Mouse (Mus musculus) macrophage (primary cell): Measurements from ENCODE around the gene Hdgf. TPM values are rescaled to one million over a fixed set of nuclear protein-coding genes. Genes with fewer than 3 reads are reported as not detected.
A peak's percentile ranks its signal among the peaks of the same experiment; 100 is the strongest.
"Not testable (repeated sequence)": the region's sequence is repeated elsewhere in the genome, so short reads cannot be mapped to it uniquely, and the experiment has no call there.

ENCODE experiments used
- H3K27ac ChIP-seq: fragments of 350-480 bp; formaldehyde crosslinking; 2 replicates; pipeline ENCODE4 v1.9.0; 2021
- H3K36me3 ChIP-seq: fragments of 350-480 bp; formaldehyde crosslinking; 2 replicates; pipeline ENCODE4 v1.9.0; 2021; ENCODE audit errors: inconsistent target
- H3K4me3 ChIP-seq: fragments of 350-480 bp; formaldehyde crosslinking; 2 replicates; pipeline ENCODE4 v1.9.0; 2021; ENCODE audit errors: inconsistent target
- H3K79me2 ChIP-seq: fragments of 350-480 bp; formaldehyde crosslinking; 2 replicates; pipeline ENCODE4 v1.9.0; 2021; ENCODE audit errors: inconsistent target
- WGBS: methylation state at CpG from one replicate; pipeline ENCODE4 v1.1.7; 2026; ENCODE audit warnings: inconsistent platforms; ENCODE audit not compliant: missing documents; 5-methylcytosine and 5-hydroxymethylcytosine counted together
- polyA plus RNA-seq: library from polyadenylated mRNA; stranded (reverse); fragments of 250-400 nt; gene quantifications from 3 replicates; pipeline ENCODE4 v1.2.4, GENCODE M21; 2018; ENCODE audit warnings: inconsistent platforms

Hdgf gene
- polyA plus RNA-seq, 1 experiment from 2014 or later = 165 TPM

GRCm38 (mm10) chr3:87899776-87900175 is 6.3 kb upstream of the Hdgf start:
- no peak overlapping the region for H3K4me3 ChIP-seq
- H3K79me2 ChIP-seq = no peaks in the 10 kb centered on the region
- H3K27ac ChIP-seq = no peak overlapping the region
- H3K36me3 ChIP-seq = no peaks in the 10 kb centered on the region
- 100% methylated on average over 1 of the region's 3 CpGs for WGBS

DNA sequence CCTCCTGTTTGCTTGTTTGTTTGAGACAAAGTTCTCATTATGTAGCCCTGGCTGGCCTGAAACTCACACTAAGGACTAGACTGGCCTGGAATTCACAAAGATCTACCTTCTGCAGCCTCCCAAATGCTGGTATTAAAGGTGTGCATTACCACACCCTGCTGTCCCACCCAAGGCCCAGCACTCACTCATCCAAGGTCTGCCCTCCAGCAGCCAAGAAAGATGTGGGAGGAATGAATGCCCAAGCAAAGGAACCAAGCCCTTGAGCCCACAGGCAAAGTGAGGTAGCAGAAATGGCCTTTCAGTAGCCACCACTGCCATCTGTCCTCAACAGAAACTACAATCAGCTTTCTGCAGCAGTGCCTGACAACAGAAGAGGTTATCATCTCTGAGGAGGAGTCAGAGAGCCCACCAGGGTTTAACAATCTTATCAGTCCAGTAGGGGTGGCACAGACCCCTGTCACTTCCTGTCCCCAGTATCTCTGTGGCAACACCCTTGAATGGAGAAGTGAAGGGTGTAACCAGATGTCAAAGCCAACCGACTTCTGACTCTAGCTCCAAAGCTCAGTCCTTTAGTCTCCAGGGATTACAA is 5.0 kb upstream of the Hdgf start:
- Histone ChIP-seq H3K27ac (no peak overlapping the region), H3K36me3 (no peaks in the 10 kb centered on the region), H3K4me3 (no peak overlapping the region), H3K79me2 (no peaks in the 10 kb centered on the region)
- WGBS = 0% methylated on average over 1 of the region's 1 CpGs

GRCm38 (mm10) chr3:87901959-87902358 is 4.2 kb upstream of the Hdgf start:
- not testable (repeated sequence) for H3K36me3 ChIP-seq, H3K27ac ChIP-seq, H3K79me2 ChIP-seq, H3K4me3 ChIP-seq
- WGBS = 69% methylated on average over 5 of the region's 6 CpGs

- Histone ChIP-seq H3K4me3 (no peak overlapping the region), H3K27ac (no peak overlapping the region), H3K79me2 (peaks cover 21% of the 10 kb centered on the region), H3K36me3 (no peaks in the 10 kb centered on the region)
- WGBS = 100% methylated on average over 3 of the region's 5 CpGs
Measured at GRCm38 (mm10) chr3:87903821-87904220, 2.3 kb upstream of the Hdgf start.

DNA sequence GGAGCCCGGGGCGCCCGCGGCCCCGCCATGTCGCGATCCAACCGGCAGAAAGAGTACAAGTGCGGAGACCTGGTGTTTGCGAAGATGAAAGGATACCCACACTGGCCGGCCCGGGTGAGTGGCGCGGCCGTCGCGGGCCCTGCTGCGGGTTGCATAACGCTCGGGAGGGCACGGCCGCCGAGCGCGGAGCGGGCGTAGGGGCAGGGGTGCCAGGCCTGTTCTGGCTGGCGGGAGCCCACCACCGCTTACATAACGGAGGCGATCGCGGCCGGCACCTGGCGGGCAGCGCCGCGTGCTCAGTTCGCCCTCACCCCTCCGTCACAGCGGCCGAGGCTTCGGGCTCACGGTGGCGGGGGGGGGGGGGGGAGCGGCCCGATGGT is 470 bp downstream of the Hdgf start:
- Histone ChIP-seq H3K79me2 (peaks cover 49% of the 10 kb centered on the region), H3K27ac (peak overlapping the region; percentile 66; the same call in 1 of the 2 replicates), H3K36me3 (no peaks in the 10 kb centered on the region), H3K4me3 (peak overlapping the region; percentile 84)
- 3% methylated on average over 39 of the region's 47 CpGs for WGBS

GRCm38 (mm10) chr3:87906981-87907857 is 1.1 kb downstream of the Hdgf start:
- Histone ChIP-seq H3K27ac (peak overlapping the region; percentile 66), H3K4me3 (peak overlapping the region; percentile 84), H3K36me3 (no peaks in the 10 kb centered on the region), H3K79me2 (peaks cover 55% of the 10 kb centered on the region)
- under 1% methylated on average over 25 of the region's 27 CpGs for WGBS

- WGBS = 29% methylated on average over 1 of the region's 1 CpGs
- peak overlapping the region; percentile 84 for H3K4me3 ChIP-seq
- no peaks in the 10 kb centered on the region for H3K36me3 ChIP-seq
- H3K27ac ChIP-seq = peak overlapping the region; percentile 66
- peaks cover 62% of the 10 kb centered on the region for H3K79me2 ChIP-seq
Measured at GRCm38 (mm10) chr3:87907906-87908305, 1.8 kb downstream of the Hdgf start.

- Histone ChIP-seq H3K4me3 (no peak overlapping the region), H3K27ac (peak overlapping the region; percentile 85), H3K36me3 (peaks cover 13% of the 10 kb centered on the region; the same call in 1 of the 2 replicates), H3K79me2 (peaks cover 73% of the 10 kb centered on the region)
- 86% methylated on average over 2 of the region's 2 CpGs for WGBS
Measured at GRCm38 (mm10) chr3:87909381-87909780, 3.3 kb downstream of the Hdgf start.

DNA sequence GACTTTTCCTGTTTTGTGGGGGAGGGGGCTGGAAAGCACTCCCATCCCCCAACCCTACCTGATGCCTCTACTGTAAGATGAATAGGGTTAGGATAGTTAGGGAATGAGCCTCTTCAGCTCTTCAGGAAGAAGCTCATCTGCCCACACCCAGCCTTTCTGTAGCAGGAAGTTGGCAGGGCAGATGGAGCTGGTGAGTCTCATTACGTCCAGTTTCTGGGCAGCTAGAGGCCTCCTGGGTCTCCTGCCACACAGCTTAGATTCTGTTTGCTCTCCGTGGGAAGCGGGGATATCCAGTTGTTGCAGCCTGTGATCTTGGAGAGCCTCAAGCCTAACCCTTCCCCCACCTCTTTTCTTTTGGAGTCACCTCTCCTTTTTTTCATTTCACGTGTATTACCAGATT is 3.8 kb downstream of the Hdgf start:
- Histone ChIP-seq H3K36me3 (peaks cover 18% of the 10 kb centered on the region; the same call in 1 of the 2 replicates), H3K27ac (peak overlapping the region; percentile 85), H3K4me3 (peak overlapping the region; percentile 28; the same call in 1 of the 2 replicates), H3K79me2 (peaks cover 73% of the 10 kb centered on the region)
- WGBS = 40% methylated on average over 4 of the region's 4 CpGs

DNA sequence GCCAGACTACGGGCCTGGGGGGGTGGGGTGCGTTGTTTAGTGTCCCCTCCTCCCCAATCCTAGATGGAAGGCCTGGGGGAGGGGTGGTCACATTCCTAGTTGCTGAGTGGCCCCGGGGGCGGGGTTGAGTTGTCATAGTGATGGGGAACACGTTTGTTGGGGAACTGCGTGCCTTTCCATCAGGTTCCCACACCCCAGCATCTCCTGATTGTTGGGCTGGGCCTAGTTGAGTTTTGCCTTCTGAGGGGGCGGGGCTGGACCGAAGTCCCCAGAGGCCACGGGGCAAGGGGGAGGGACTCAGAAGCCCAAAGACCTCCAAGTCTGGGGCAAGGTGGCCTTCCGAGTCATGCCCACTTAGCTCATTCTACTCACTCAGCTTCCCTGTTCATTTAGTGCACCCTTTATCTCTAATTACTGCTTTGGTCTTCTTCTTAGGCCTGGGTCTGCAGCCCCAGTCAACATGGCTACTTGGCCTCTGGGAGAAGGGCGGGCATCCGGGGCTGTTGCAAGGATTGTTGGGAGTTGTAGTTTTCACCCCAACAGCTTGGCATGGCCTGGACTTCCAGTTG is 4.5 kb downstream of the Hdgf start:
- H3K36me3 ChIP-seq = peaks cover 26% of the 10 kb centered on the region; the same call in 1 of the 2 replicates
- H3K79me2 ChIP-seq = peaks cover 73% of the 10 kb centered on the region
- peak overlapping the region; percentile 85 for H3K27ac ChIP-seq
- peak overlapping the region; percentile 28; the same call in 1 of the 2 replicates for H3K4me3 ChIP-seq
- 26% methylated on average over 12 of the region's 12 CpGs for WGBS

DNA sequence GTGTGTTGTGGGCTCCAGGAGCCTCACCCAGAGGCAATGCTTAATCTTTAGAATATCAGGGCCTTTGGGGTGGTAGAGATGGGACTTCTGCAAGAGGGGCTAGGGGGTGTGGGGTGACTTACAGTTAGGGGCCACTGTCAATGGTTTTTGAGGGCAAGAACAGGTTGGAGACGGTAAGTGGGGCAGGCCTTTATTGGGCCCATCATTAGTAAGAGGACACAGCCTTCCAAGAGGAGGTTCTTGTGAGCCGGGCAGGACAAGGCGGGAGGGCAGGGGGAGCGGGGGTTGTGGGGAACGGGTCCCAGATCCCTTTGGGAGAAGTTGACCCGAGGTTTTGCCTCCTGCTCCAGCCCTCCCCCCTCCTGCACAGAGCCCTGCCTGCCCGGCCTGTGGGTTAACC is 7.4 kb downstream of the Hdgf start:
- WGBS = 88% methylated on average over 7 of the region's 7 CpGs
- H3K79me2 ChIP-seq = peaks cover 55% of the 10 kb centered on the region
- H3K4me3 ChIP-seq = no peak overlapping the region
- no peak overlapping the region for H3K27ac ChIP-seq
- peaks cover 37% of the 10 kb centered on the region; the same call in 1 of the 2 replicates for H3K36me3 ChIP-seq

DNA sequence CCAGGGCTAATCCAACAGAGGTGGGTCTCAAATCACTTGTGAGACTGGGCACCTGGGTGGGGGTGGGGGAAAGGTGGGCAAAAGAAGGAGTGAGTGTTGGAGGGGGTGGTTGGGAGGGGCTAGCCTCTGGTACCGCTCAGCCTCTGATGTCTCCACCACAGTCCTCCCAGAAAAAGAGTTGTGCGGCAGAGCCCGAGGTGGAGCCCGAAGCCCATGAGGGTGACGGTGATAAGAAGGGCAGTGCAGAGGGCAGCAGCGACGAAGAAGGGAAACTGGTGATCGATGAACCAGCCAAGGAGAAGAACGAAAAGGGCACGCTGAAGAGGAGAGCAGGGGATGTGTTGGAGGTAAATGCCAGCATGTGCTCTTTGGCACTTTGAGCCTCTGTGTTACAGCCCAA is 7.8 kb downstream of the Hdgf start:
- Histone ChIP-seq H3K79me2 (peaks cover 51% of the 10 kb centered on the region), H3K4me3 (no peak overlapping the region), H3K36me3 (peaks cover 37% of the 10 kb centered on the region; the same call in 1 of the 2 replicates), H3K27ac (no peak overlapping the region)
- WGBS = 94% methylated on average over 10 of the region's 10 CpGs

DNA sequence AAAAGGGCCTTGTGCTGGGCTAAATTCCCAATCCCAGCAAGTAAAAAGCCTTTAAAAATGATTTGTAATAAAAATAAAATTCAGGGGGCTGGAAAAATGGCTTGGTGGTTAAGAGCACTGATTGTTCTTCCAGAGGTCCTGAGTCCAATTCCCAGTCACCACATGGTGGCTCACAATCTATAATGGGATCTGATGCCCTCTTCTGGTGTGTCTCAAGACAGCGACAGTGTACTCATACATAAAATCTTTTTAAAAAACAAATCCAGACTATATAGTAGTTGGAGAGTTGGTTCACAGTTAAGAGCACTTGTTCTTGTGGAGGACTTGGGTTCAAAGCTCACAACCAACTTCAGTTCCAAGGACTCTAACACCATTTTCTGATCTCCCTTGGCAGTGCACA is 10.9 kb downstream of the Hdgf start:
- Histone ChIP-seq H3K27ac (no peak overlapping the region), H3K36me3 (peaks cover 37% of the 10 kb centered on the region; the same call in 1 of the 2 replicates), H3K4me3 (no peak overlapping the region), H3K79me2 (peaks cover 35% of the 10 kb centered on the region)
- 100% methylated on average over 1 of the region's 1 CpGs for WGBS

- Histone ChIP-seq H3K4me3 (no peak overlapping the region), H3K79me2 (peaks cover 19% of the 10 kb centered on the region), H3K27ac (no peak overlapping the region), H3K36me3 (peaks cover 45% of the 10 kb centered on the region)
- 87% methylated on average over 1 of the region's 1 CpGs for WGBS
Measured at GRCm38 (mm10) chr3:87918551-87918950, 12.4 kb downstream of the Hdgf start.
